Mouse (Mus musculus) c-Kit-positive CD71-positive TER-119-negative erythroid progenitor cells, embryonic 14.5 days (primary cell): ENCODE data around the gene Tox3.

ENCODE experiments used
- DNase-seq: peaks from one replicate; pipeline ENCODE4 v3.0.0-alpha.2; 2013; ENCODE audit warnings: low read depth

Gene Tox3

DNA sequence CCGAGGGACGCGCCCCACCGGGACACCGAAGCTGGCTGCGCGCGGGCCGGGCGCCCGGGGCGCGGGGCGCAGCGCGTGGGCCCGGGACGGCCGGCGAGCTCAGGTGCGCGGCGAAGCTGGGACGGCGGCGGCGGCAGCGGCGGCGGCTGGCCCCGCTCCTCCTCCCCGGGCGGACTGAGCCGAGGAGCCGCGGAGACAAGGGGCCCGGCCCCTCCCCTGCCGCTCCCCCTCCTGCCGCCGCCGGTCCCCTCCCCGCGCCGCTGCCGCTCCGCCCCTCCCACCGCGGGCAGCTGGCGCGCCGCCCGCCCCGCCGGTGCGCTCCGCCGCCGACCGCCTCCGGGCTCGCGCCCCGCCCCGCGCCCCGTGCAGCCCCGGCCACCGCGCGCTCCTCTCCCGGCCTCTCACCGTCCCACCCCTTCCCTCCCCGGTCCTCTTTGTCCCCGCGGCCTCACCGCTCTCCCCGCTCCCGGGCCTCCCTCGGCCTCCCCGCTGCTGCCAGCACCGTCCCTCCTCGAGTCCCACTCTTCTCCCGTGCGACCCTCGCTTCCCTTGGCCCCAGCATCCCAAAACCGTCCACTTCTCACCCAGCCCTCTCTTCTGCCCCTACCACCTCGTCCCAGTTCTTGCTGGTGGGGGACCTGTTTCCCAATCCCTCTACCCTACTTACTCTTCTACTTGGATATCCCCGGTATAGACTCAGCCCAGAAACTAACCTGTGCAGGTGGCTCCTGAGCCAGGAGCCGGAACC lies at the start of gene Tox3:
Tox3 (minus strand) TSS at position 166 of the 748 bp plus-strand sequence.
- DNase-seq: no peak

- no peak for DNase-seq
Observed at GRCm38 (mm10) chr8:90392643-90393042, 44.5 kb upstream of the Tox3 start.

DNA sequence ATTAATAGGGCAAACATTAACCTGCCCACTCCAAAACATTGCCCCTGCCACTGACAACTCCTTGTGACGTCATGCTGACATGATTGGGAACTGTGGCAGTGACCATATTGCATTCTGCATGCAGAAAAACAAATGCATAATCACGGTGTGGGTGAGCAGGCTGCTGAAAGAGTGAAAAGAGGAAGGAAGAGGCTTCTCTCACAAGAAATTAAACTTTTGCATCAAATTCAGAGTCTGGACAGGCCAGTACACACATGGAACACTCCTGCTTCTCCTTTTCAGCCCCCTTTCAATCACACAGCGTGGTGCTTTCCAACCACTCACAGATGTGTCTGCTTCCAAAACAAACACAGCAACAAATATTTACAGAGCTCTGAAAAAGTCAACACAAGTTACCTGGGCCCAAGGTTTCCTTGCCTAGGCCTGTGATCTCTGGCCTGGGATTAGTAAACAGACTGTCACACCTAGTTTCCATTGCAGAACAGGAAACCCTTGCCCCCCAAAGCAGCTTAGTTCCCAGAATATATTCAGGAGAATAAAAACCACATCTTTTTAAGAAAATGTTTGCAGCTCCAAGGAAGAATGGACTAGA lies 43.4 kb upstream of the Tox3 start:
- no peak for DNase-seq

- DNase-seq: no peak
Observed at GRCm38 (mm10) chr8:90390827-90391226, 42.7 kb upstream of the Tox3 start.

GRCm38 (mm10) chr8:90379064-90379463 lies 30.9 kb upstream of the Tox3 start:
- no peak for DNase-seq

DNA sequence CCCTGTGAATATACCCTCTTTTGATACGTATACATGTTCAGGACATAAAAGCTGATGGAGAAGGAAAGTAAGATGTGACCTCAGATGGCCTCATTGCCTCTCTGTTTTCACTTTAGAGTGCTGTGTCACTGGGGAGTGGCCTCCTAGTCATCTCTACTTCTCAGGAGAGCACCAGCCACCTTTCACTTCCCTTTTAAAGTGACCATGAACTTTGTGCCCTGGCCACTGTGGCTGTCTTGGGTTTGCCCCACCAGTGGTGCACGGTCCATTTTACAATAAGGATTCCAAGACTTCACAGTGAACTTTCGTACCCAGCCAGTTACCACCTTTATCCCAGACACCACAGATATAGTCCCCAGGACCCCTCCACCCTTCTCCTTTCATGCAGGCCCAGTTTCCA lies 29.9 kb upstream of the Tox3 start:
- DNase-seq: no peak

DNA sequence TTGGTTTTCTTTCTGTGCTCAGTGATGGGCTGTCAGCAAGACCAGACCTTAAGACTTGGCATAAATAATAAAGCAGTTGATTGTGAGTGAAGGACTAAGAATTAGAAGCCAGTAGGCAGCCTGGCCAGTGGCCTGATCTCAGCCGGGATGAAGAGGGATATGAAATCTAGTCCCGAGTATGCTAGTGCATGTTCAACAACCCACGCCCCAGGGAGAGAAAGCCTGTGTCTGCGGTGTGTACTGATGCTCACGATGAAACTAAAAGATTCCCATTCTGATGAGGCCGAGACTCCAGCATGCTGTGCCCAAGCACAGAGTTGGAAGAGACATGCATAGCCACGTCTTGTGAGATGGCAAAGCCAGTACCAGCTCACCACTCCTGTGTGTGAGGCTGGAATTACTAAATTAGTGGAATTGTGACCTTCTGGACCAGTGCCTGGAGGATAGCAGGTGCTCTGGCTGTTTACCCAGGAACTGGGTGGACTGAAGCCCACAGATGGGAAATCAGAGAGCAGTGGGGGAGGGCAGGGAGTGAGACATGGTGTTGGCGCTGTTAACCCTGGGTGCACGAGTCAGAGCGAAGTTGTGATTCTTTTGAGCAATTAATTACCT lies 23.6 kb upstream of the Tox3 start:
- DNase-seq: no peak

DNA sequence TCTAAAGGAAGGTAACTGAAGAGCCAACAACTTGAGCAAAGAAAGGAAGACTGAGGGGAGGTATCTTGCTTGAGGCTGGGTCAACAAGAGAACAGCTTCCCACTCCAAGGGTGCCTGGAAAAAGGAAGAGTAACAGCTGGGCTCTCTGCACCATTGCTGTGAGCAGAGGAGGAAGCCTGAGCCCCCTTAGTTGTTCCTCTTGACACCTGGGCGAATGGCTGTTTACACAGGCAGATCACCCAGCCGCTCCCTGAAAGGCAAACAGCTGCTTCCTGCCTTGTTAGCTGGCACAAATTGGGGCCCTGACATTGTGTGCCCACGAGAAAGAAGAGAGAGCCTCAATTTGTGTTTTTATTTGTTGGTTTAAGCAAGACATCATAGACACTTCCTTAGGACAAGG lies 21.7 kb upstream of the Tox3 start:
- no peak for DNase-seq

- no peak for DNase-seq
Observed at GRCm38 (mm10) chr8:90356729-90357128, 8.6 kb upstream of the Tox3 start.

GRCm38 (mm10) chr8:90354782-90355181 lies 6.6 kb upstream of the Tox3 start:
- DNase-seq: no peak

DNA sequence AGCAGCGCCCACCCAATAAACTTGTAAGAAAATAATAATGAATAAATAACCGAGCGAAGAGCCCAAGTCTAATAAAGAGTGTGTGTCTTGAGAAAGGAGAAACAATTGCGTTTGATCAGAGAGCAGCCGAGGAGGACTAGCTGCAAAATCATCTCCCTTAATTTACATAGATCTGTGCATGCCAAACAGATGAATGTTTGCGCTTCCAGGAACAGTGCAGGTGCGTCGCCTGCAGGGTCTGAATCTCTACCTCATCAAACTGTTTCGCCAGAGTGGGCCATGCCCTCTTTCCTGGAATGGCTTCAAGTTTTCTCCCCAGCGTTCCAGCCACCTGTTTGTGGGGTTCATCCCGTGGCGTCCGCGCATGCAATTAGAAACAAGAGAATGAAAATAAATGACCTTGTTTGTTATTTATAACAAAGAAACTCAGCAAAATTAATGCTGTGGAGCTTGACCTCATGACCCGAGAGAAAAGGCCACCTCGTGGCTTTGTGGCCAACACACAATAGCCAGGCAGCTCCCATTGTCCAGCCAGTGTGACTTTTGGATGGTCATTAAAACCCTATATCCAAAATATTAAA lies 5.9 kb upstream of the Tox3 start:
- no peak for DNase-seq

DNA sequence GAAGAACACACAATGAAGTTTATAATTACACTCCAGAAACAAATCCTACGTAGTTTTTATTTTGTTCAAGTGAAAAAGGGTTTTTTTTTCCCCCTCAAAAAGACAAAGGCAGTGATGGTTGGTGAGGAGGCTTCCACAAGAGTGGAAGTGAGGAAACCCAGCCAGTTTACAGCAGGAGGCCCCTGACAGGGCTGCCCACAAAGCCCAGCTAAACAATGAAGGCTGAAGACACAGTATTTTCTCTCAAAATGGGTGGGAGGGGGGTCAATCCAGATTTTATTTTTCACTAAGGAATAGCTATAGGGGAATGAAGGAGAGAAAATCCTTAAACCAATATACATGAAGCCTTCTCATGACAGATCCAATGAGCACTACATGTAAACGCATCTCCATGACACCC lies 5.4 kb upstream of the Tox3 start:
- DNase-seq: no peak

GRCm38 (mm10) chr8:90352991-90353390 lies 4.8 kb upstream of the Tox3 start:
- DNase-seq: no peak

- DNase-seq: no peak
Observed at GRCm38 (mm10) chr8:90349709-90350562, 1.8 kb upstream of the Tox3 start.

- DNase-seq: no peak
Observed at GRCm38 (mm10) chr8:90348926-90349683, 962 bp upstream of the Tox3 start.

DNA sequence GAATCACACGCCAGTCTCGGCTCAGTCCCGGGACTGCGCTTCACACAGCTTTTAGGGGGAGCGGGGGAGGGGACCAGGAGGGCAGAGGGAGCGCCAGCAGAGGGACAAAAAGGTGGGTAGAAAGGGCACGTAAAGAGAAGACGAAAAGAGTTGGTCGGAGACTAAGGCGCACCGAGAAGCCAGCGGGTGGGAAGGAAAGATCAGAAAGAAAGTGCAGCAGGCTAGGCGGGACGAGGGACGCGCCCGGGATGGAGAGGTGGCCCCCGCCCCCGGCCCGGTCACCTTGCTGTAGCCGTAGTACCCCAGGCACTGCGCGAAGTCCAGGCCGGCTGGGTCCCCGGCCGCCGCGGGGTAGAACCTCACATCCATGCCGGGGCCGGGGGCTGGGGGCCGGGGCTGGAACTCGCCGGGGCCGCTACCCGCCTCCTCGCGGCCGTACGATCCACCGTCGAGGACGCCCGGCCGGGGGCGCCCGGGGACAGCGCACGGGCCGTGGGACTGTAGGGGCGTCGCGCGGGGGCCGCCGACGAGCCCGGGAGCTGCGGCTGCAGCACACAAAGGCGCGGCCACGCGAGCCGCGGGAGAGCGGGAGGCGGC lies 464 bp downstream of the Tox3 start:
- no peak for DNase-seq

- no peak for DNase-seq
Observed at GRCm38 (mm10) chr8:90346880-90347535, 1.1 kb downstream of the Tox3 start.

- DNase-seq: no peak
Observed at GRCm38 (mm10) chr8:90346138-90346879, 1.8 kb downstream of the Tox3 start.

DNA sequence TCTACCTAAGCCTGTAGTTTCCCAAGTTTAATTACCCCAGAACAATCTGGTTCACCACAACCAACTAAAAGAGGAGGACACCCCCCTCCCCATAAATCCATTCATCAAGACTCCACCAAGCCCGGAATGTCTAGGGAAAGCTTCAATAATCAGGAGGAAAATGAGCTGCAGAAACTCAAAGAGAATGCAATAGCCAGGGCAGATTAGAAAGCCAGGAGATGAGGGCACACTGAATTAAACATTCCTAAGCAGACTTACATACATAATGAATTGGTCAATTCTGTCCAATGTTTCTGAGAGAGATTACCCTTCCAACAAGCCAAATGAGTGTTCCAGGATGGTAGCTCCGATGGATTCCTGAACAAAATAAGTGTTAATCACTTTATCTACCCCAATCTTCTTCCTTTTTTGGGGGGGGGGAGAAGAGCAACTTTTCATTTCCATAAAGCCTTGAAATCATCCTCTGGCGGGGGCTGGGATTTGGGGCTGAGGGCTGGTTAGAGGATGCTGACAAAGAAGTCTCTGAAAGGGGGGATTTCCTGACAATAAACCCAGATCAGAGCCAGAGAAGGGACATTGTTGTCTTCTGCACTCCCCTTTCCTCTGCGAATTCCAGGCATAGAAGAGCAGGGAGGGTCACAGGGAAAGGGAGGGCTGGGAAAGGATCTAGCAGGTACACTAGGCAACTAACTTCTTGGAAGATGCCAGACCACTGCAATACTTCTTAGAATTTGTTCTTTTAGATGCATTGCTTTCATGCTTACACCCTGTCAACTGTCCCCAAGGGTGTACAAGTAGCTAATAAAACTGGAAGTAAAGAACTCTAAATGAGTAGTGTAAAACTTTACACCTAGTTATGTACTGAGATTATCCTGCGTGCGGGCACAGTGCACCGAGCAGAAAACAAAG lies 17.5 kb downstream of the Tox3 start:
- no peak for DNase-seq
